Mouse (Mus musculus): ENCODE measurements around the gene Fli1. TPM values are rescaled to one million over a fixed set of nuclear protein-coding genes. Genes with fewer than 3 reads are reported as not detected.

Fli1 gene
- polyA plus RNA-seq, 1 experiment from 2014 or later: 11.5 TPM

DNA sequence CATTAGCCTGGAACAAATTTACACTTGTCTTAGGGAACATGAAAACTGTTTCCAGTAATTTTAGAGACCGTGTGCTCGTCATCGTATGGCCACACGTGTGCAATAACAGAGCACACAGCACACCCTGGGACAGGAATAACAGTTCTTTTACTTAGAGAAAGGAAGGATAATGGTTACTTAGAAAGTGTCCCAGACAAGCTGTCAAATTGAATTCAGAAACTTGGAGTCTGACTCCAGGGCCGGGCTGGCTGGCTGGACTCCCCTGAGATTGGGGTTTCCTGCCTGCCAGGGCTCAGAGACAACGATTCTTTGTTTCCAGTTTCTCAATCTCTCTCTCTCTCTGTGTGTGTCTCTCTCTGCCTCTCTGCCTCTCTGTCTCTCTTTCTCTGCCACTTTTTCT lies 98.8 kb downstream of the Fli1 start:
- H3K4me2 ChIP-seq (ENCODE audit: low read depth, low read length): no peak overlapping the region
- H3K9ac ChIP-seq (replicated peaks): no peak overlapping the region
- H3K36me3 ChIP-seq (replicated peaks; ENCODE audit: insufficient read depth, low read length): peaks cover 13% of the 10 kb centered on the region
- no peaks in the 10 kb centered on the region for H3K27me3 ChIP-seq (ENCODE audit: insufficient read depth, low read length)
- TF ChIP-seq EP300 (IDR thresholded peaks at IDR 0.05; ENCODE audit: low read depth): no peak
- no peak for TF ChIP-seq CTCF (IDR thresholded peaks at IDR 0.05; ENCODE audit: low read depth)
- H3K4me1 ChIP-seq (ENCODE audit: insufficient read depth): no peaks in the 10 kb centered on the region
- no peak for DNase-seq
- no peaks in the 10 kb centered on the region for H3K9me3 ChIP-seq (ENCODE audit: low read length)
- no peak for ATAC-seq
- 65% methylated on average over 6 of the region's 6 CpGs for WGBS (ENCODE audit: insufficient replicate concordance)
- H3K4me3 ChIP-seq (ENCODE audit: low read depth, low read length): no peak overlapping the region
- H3K27ac ChIP-seq (ENCODE audit: low read depth): no peak overlapping the region

DNA sequence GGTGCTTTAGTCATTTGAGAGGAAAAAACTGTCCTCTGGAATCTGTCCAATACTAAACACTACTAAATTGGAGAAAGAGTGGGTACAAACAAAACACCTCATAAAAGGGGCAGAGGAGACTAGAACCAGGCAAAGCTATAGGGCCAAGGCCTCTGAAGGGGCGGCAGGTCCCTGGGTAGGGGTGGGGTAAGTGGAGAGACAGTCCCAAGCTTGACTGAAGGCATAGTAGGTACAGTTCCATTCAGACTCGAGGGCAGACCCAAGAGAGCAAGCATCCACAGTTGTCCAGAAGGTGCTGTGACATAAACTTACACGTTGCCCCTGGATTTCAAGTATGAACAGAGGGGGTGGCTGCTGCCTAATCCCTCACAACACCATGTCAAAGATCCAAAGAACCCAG lies 99.5 kb downstream of the Fli1 start:
- H3K27ac ChIP-seq (ENCODE audit: low read depth): no peak overlapping the region
- H3K4me2 ChIP-seq (ENCODE audit: low read depth, low read length): no peak overlapping the region
- TF ChIP-seq CTCF (IDR thresholded peaks at IDR 0.05; ENCODE audit: low read depth) (no peak), EP300 (IDR thresholded peaks at IDR 0.05; ENCODE audit: low read depth) (no peak)
- no peaks in the 10 kb centered on the region for H3K27me3 ChIP-seq (ENCODE audit: insufficient read depth, low read length)
- ATAC-seq (no peak), DNase-seq (no peak)
- no peaks in the 10 kb centered on the region for H3K9me3 ChIP-seq (ENCODE audit: low read length)
- no peaks in the 10 kb centered on the region for H3K4me1 ChIP-seq (ENCODE audit: insufficient read depth)
- H3K9ac ChIP-seq (replicated peaks): no peak overlapping the region
- H3K36me3 ChIP-seq (replicated peaks; ENCODE audit: insufficient read depth, low read length): peaks cover 13% of the 10 kb centered on the region
- no peak overlapping the region for H3K4me3 ChIP-seq (ENCODE audit: low read depth, low read length)
- WGBS (ENCODE audit: insufficient replicate concordance): 77% methylated on average over 3 of the region's 3 CpGs

DNA sequence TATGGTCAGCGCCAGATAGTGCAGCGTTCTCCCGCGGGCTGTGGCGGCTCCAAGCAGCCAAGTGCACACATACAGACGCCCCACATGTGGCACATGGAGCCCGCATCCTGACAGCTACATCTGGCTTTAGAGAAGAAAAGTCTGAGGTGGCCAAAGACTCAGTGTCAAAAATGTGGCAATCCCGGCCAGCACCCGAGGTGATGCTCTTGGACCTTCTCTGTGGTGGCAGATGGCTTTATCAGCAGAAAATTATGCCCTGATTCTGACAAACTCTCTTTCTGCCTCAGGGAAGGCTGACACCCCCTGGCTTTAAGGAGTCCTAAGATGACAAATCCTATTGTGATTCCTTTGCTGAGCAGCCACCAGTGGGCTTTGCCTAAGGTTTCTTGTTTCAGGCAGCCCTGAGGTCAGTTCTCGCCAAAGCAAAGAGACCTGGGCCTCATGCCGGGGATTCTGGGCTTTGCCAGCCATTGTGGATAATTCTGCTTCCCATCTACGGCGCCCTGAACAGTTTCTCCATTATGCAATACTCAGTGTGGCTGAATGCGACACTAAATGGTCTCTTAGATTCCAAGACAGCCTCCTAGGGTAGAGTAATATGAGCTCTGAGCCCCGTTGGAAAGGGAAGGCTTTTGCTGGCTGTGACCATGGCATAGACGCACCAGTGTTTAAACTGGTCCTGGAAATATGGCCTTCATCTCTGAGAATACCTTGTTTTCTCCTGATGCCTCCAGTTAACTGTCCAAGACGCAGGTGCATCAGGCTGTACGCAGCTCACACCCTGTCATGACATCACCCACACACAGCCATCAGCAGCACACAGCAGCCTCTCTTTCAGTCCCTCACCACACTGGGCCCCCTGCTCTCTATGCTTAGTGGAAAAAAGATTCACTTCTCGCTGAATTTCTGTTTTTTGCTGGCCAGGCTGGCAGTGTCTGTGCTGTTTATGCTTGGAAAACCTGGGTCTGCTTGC lies 108.1 kb downstream of the Fli1 start:
- no peak for DNase-seq
- Histone ChIP-seq H3K4me3 (ENCODE audit: low read depth, low read length) (no peak overlapping the region), H3K36me3 (replicated peaks; ENCODE audit: insufficient read depth, low read length) (peaks cover 9% of the 10 kb centered on the region), H3K9me3 (ENCODE audit: low read length) (no peaks in the 10 kb centered on the region), H3K27me3 (ENCODE audit: insufficient read depth, low read length) (no peaks in the 10 kb centered on the region), H3K4me1 (ENCODE audit: insufficient read depth) (peaks cover 3% of the 10 kb centered on the region; the same call in 1 of the 2 replicates), H3K9ac (replicated peaks) (no peak overlapping the region), H3K4me2 (ENCODE audit: low read depth, low read length) (no peak overlapping the region), H3K27ac (ENCODE audit: low read depth) (no peak overlapping the region)
- 76% methylated on average over 19 of the region's 19 CpGs for WGBS (ENCODE audit: insufficient replicate concordance)
- ATAC-seq: no peak
- TF ChIP-seq CTCF (IDR thresholded peaks at IDR 0.05; ENCODE audit: low read depth) (no peak), EP300 (IDR thresholded peaks at IDR 0.05; ENCODE audit: low read depth) (no peak)

DNA sequence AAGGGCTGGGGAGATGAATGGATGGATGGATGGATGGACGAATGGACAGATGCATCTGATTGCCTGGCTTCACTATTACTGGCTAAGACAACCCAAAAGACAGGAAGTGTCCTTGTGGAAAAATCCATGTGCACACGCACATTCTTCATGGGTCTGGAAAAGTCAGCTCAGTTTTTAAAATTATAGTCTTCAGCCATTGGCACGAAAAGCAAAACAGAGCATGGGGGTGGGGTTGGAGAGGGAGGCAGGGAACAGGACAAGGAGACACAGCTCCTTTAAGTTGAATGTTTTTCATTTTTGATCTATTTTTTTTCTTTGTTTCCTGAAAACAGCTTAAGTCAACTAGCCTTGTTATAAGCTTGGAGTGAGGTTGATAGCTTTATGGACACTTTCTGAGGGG lies 111.6 kb downstream of the Fli1 start:
- Histone ChIP-seq H3K27ac (ENCODE audit: low read depth) (no peak overlapping the region), H3K4me2 (ENCODE audit: low read depth, low read length) (no peak overlapping the region), H3K9ac (replicated peaks) (no peak overlapping the region), H3K27me3 (ENCODE audit: insufficient read depth, low read length) (no peaks in the 10 kb centered on the region), H3K36me3 (replicated peaks; ENCODE audit: insufficient read depth, low read length) (peaks cover 18% of the 10 kb centered on the region), H3K9me3 (ENCODE audit: low read length) (no peaks in the 10 kb centered on the region), H3K4me1 (ENCODE audit: insufficient read depth) (peaks cover 8% of the 10 kb centered on the region; the same call in 1 of the 2 replicates), H3K4me3 (ENCODE audit: low read depth, low read length) (no peak overlapping the region)
- 71% methylated on average over 3 of the region's 3 CpGs for WGBS (ENCODE audit: insufficient replicate concordance)
- TF ChIP-seq EP300 (IDR thresholded peaks at IDR 0.05; ENCODE audit: low read depth) (no peak), CTCF (IDR thresholded peaks at IDR 0.05; ENCODE audit: low read depth) (no peak)
- no peak for DNase-seq
- ATAC-seq: no peak

DNA sequence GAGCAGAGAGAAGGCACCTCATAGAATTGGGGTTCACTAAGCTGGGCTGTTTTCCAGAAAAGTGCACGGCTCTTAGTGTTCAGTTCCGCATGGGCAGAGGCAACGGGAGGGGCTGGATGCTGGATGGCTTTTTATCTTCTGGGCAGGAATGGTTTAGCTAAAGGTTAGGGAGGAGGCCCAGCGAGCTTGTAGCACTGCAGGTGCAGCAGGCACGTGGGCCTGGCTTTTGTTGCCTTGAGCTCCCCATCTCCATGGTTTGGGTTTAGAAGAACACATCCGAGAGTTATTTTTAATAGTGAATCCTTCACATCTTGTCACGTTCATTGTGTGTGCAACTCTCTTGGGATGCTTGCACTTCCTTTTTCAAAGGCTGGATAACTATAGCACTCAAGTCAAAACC lies 117.3 kb downstream of the Fli1 start:
- no peak for ATAC-seq
- no peak overlapping the region for H3K4me3 ChIP-seq (ENCODE audit: low read depth, low read length)
- H3K4me2 ChIP-seq (ENCODE audit: low read depth, low read length): no peak overlapping the region
- H3K36me3 ChIP-seq (replicated peaks; ENCODE audit: insufficient read depth, low read length): peaks cover 49% of the 10 kb centered on the region
- H3K9ac ChIP-seq (replicated peaks): no peak overlapping the region
- H3K9me3 ChIP-seq (ENCODE audit: low read length): no peaks in the 10 kb centered on the region
- H3K27me3 ChIP-seq (ENCODE audit: insufficient read depth, low read length): no peaks in the 10 kb centered on the region
- TF ChIP-seq CTCF (IDR thresholded peaks at IDR 0.05; ENCODE audit: low read depth): no peak
- TF ChIP-seq EP300 (IDR thresholded peaks at IDR 0.05; ENCODE audit: low read depth): no peak
- H3K4me1 ChIP-seq (ENCODE audit: insufficient read depth): peaks cover 5% of the 10 kb centered on the region; the same call in 1 of the 2 replicates
- H3K27ac ChIP-seq (ENCODE audit: low read depth): no peak overlapping the region
- no peak for DNase-seq
- WGBS (ENCODE audit: insufficient replicate concordance): 76% methylated on average over 7 of the region's 7 CpGs

DNA sequence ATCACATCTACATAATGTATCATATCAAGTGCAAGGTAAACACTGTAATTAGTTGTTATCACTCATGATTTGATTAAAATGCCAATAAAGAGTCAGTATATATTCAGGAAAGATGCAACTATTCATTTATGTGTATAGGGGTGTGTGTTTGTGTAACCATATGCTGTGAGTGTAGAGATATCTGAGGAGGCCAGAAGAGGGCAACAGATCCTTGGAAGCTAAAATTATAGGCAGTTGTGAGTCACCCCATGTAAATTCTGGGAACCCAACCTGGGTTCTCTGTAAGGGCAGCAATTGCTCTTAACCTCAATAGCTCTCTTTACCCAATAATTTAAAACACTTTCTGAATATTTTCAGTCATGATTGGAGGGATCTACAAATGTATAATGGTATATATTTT lies 122.0 kb downstream of the Fli1 start:
- ATAC-seq: no peak
- no peak for DNase-seq
- no peak overlapping the region for H3K9ac ChIP-seq (replicated peaks)
- H3K36me3 ChIP-seq (replicated peaks; ENCODE audit: insufficient read depth, low read length): peaks cover 33% of the 10 kb centered on the region
- no peaks in the 10 kb centered on the region for H3K4me1 ChIP-seq (ENCODE audit: insufficient read depth)
- no peak overlapping the region for H3K4me3 ChIP-seq (ENCODE audit: low read depth, low read length)
- 0 out of 2 replicates have a peak, but pooled peaks have one; percentile 11 for TF ChIP-seq CTCF (IDR thresholded peaks at IDR 0.05; ENCODE audit: low read depth)
- no peak for TF ChIP-seq EP300 (IDR thresholded peaks at IDR 0.05; ENCODE audit: low read depth)
- H3K27me3 ChIP-seq (ENCODE audit: insufficient read depth, low read length): no peaks in the 10 kb centered on the region
- no peaks in the 10 kb centered on the region for H3K9me3 ChIP-seq (ENCODE audit: low read length)
- H3K4me2 ChIP-seq (ENCODE audit: low read depth, low read length): no peak overlapping the region
- H3K27ac ChIP-seq (ENCODE audit: low read depth): no peak overlapping the region
